Mouse (Mus musculus) layer of hippocampus, adult 11-12 months (tissue): Measurements from ENCODE around the gene Olfr1497.
"Not testable (repeated sequence)": the region's sequence is repeated elsewhere in the genome, so short reads cannot be mapped to it uniquely, and the experiment has no call there.

ENCODE experiments used
- DNase-seq: peaks from one replicate; pipeline ENCODE4 v3.0.0; 2022; ENCODE audit warnings: low spot score

The Olfr1497 gene

GRCm38 (mm10) chr19:13798102-13798501 is at the start of gene Olfr1497:
Gene Olfr1497, minus strand, starts transcription at chr19:13798202.
- no peak for DNase-seq

GRCm38 (mm10) chr19:13830388-13830787 is 32.4 kb upstream of the Olfr1497 start, which contains the start of gene Olfr1500:
Gene Olfr1500, minus strand, starts transcription at chr19:13830488.
- no peak for DNase-seq

- no peak for DNase-seq
These were observed 30.4 kb upstream of the Olfr1497 start for GRCm38 (mm10) chr19:13828447-13828846.

GRCm38 (mm10) chr19:13820847-13821246 is 22.8 kb upstream of the Olfr1497 start:
- DNase-seq = no peak

GRCm38 (mm10) chr19:13819347-13819746 is 21.3 kb upstream of the Olfr1497 start, which contains the start of gene Olfr1499:
Gene Olfr1499, minus strand, starts transcription at chr19:13819447.
- DNase-seq = no peak

GRCm38 (mm10) chr19:13818827-13819226 is 20.8 kb upstream of the Olfr1497 start:
- peak; percentile 6 for DNase-seq

GRCm38 (mm10) chr19:13812823-13813222 is 14.8 kb upstream of the Olfr1497 start:
- DNase-seq = no peak

- DNase-seq = not testable (repeated sequence)
These were observed 7.5 kb upstream of the Olfr1497 start for GRCm38 (mm10) chr19:13805486-13805885.

- DNase-seq = no peak
These were observed 20.4 kb downstream of the Olfr1497 start, which contains the start of gene Olfr1496 for GRCm38 (mm10) chr19:13777578-13777977. Gene Olfr1496, plus strand, starts transcription at chr19:13777878.

GRCm38 (mm10) chr19:13768565-13769276 is 29.3 kb downstream of the Olfr1497 start:
- DNase-seq = no peak

- no peak for DNase-seq
These were observed 33.7 kb downstream of the Olfr1497 start, which contains the start of gene Olfr1495 for GRCm38 (mm10) chr19:13764306-13764705. Gene Olfr1495, plus strand, starts transcription at chr19:13764606.

GRCm38 (mm10) chr19:13749366-13749765 is 48.6 kb downstream of the Olfr1497 start:
- no peak for DNase-seq
